Mouse (Mus musculus): ENCODE results near the gene Ghrhr.

Gene Ghrhr

GRCm38 (mm10) chr6:55376076-55376475, at the start of gene Ghrhr:
Gene Ghrhr, plus strand, starts transcription at chr6:55376295.
- DNase-seq: no peak

- no peak for DNase-seq
Measured at GRCm38 (mm10) chr6:55326299-55326698, 49.8 kb upstream of the Ghrhr start.

GRCm38 (mm10) chr6:55327326-55327725, 48.8 kb upstream of the Ghrhr start:
- DNase-seq: no peak

GRCm38 (mm10) chr6:55328179-55328578, 47.9 kb upstream of the Ghrhr start:
- peak; percentile 73 for DNase-seq

- no peak for DNase-seq
Measured at GRCm38 (mm10) chr6:55331315-55331714, 44.8 kb upstream of the Ghrhr start.

GRCm38 (mm10) chr6:55332100-55332772, 43.9 kb upstream of the Ghrhr start:
- DNase-seq: no peak

GRCm38 (mm10) chr6:55332773-55333109, 43.4 kb upstream of the Ghrhr start:
- no peak for DNase-seq

GRCm38 (mm10) chr6:55335989-55336514, 40.0 kb upstream of the Ghrhr start, which contains the start of gene Aqp1:
Gene Aqp1, plus strand, starts transcription at chr6:55336432.
- DNase-seq: peak; percentile 85

GRCm38 (mm10) chr6:55337242-55337641, 38.9 kb upstream of the Ghrhr start:
- DNase-seq: no peak

- peak; percentile 83 for DNase-seq
Measured at GRCm38 (mm10) chr6:55338077-55338476, 38.0 kb upstream of the Ghrhr start.

- DNase-seq: no peak
Measured at GRCm38 (mm10) chr6:55338934-55339825, 36.9 kb upstream of the Ghrhr start.

GRCm38 (mm10) chr6:55341688-55342087, 34.4 kb upstream of the Ghrhr start:
- DNase-seq: peak; percentile 6

GRCm38 (mm10) chr6:55342328-55342727, 33.8 kb upstream of the Ghrhr start:
- peak; percentile 6 for DNase-seq

GRCm38 (mm10) chr6:55343446-55343845, 32.6 kb upstream of the Ghrhr start:
- peak; percentile 3 for DNase-seq

- DNase-seq: no peak
Measured at GRCm38 (mm10) chr6:55344291-55345016, 31.6 kb upstream of the Ghrhr start.

GRCm38 (mm10) chr6:55345264-55345663, 30.8 kb upstream of the Ghrhr start:
- peak; percentile 17 for DNase-seq

- no peak for DNase-seq
Measured at GRCm38 (mm10) chr6:55346491-55346890, 29.6 kb upstream of the Ghrhr start.

- DNase-seq: peak; percentile 13
Measured at GRCm38 (mm10) chr6:55347711-55348571, 28.2 kb upstream of the Ghrhr start.

GRCm38 (mm10) chr6:55349231-55349630, 26.9 kb upstream of the Ghrhr start:
- no peak for DNase-seq

GRCm38 (mm10) chr6:55350383-55350952, 25.6 kb upstream of the Ghrhr start:
- peak; percentile 19 for DNase-seq

GRCm38 (mm10) chr6:55351712-55352111, 24.4 kb upstream of the Ghrhr start:
- DNase-seq: peak; percentile 49
